Mouse (Mus musculus): Measurements from ENCODE around the gene Klf4. TPM values are rescaled to one million over a fixed set of nuclear protein-coding genes. Genes with fewer than 3 reads are reported as not detected.

Klf4 gene
- total RNA-seq, 2 experiments from 2014 or later, result 3.2 to 10.9 TPM

Other genes with a start within 250 kb of the Klf4 start
- gene Rad23b, start 182.4 kb downstream of the Klf4 start, total RNA-seq (2015; ENCODE audit: low replicate concordance), result 31.4 and 41.1 TPM in 2 replicates
- gene Rad23b, start 182.4 kb downstream of the Klf4 start, total RNA-seq (2017; ENCODE audit: low replicate concordance), result 25.6 and 37.5 TPM in 2 replicates

Measured in erythroid progenitor cell, adult 5-6 weeks (primary cell).